Mouse (Mus musculus): ENCODE measurements at regions not wholly inside any gene's neighbourhood (a gene's known extent, or its start where the extent isn't known, plus 50 kb on each side); places are given as distances from the start of the nearest gene placed in this dataset.
"Not testable (repeated sequence)": the region's sequence is repeated elsewhere in the genome, so short reads cannot be mapped to it uniquely, and the experiment has no call there.

- Histone ChIP-seq H3K9me3 (ENCODE audit: control insufficient read depth, low read length) (no peaks in the 10 kb centered on the region), H3K4me3 (ENCODE audit: low read depth, low read length) (no peak overlapping the region), H3K36me3 (ENCODE audit: control insufficient read depth, insufficient read depth, low read length) (no peaks in the 10 kb centered on the region), H3K9ac (ENCODE audit: low read length) (no peak overlapping the region), H3K4me2 (ENCODE audit: low read length) (no peak overlapping the region), H3K27ac (ENCODE audit: low read depth) (no peak overlapping the region), H3K27me3 (replicated peaks; ENCODE audit: control insufficient read depth, insufficient read depth, low read length) (no peaks in the 10 kb centered on the region), H3K4me1 (replicated peaks; ENCODE audit: control insufficient read depth, insufficient read depth, low read length) (no peaks in the 10 kb centered on the region)
- 83% methylated on average over 2 of the region's 2 CpGs for WGBS
- ATAC-seq (replicated peaks; ENCODE audit: low FRiP score, low TSS enrichment, low read depth) (no peak), DNase-seq (ENCODE audit: low spot score) (no peak)
Measured at GRCm38 (mm10) chr15:60280378-60280777, 264.0 kb upstream of the 4933412E24Rik start.

- not testable (repeated sequence) for H3K27me3 ChIP-seq (replicated peaks; ENCODE audit: control insufficient read depth, insufficient read depth, low read length); H3K4me2 ChIP-seq (ENCODE audit: low read length); H3K9me3 ChIP-seq (ENCODE audit: control insufficient read depth, low read length); ATAC-seq (replicated peaks; ENCODE audit: low FRiP score, low TSS enrichment, low read depth); H3K27ac ChIP-seq (ENCODE audit: low read depth); H3K4me3 ChIP-seq (ENCODE audit: low read depth, low read length); DNase-seq (ENCODE audit: low spot score); H3K4me1 ChIP-seq (replicated peaks; ENCODE audit: control insufficient read depth, insufficient read depth, low read length); H3K36me3 ChIP-seq (ENCODE audit: control insufficient read depth, insufficient read depth, low read length); H3K9ac ChIP-seq (ENCODE audit: low read length)
Measured at GRCm38 (mm10) chr15:60253661-60254060, 237.2 kb upstream of the 4933412E24Rik start.

DNA sequence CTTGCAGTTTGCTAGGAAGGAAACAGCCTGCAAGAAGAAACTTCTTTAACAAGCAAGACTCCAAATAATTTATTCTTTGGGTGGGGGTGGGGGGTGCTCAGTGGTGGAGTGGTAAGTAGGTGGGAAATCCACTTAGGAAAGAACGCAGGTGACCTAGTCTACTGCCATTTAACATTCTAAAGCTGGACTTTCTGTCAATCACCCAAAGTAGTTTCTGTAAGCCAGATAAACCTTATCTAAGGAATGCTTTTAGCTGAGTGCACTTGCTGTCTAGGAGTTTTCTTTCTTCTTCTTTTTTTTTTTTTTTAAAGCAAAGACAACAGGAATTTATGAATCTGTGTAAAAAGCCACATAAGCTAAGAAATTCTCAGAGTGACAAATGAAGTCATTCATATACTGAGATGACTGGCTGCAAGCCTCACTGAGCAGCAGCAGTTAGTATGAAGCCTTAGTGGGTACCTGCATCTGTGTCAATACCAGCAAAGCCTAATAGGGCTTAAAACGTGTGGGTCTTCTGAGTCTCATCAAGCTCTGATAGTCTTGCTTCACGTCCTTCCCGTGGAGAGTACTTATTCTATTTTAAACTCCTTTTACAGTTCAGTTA lies 210.0 kb upstream of the 4933412E24Rik start:
- Histone ChIP-seq H3K4me1 (replicated peaks; ENCODE audit: control insufficient read depth, insufficient read depth, low read length) (no peaks in the 10 kb centered on the region), H3K27ac (ENCODE audit: low read depth) (no peak overlapping the region), H3K9me3 (ENCODE audit: control insufficient read depth, low read length) (no peaks in the 10 kb centered on the region), H3K4me3 (ENCODE audit: low read depth, low read length) (no peak overlapping the region), H3K9ac (ENCODE audit: low read length) (no peak overlapping the region), H3K27me3 (replicated peaks; ENCODE audit: control insufficient read depth, insufficient read depth, low read length) (no peaks in the 10 kb centered on the region), H3K4me2 (ENCODE audit: low read length) (no peak overlapping the region), H3K36me3 (ENCODE audit: control insufficient read depth, insufficient read depth, low read length) (no peaks in the 10 kb centered on the region)
- WGBS: 30% methylated on average over 4 of the region's 4 CpGs
- ATAC-seq (replicated peaks; ENCODE audit: low FRiP score, low TSS enrichment, low read depth): no peak
- no peak for DNase-seq (ENCODE audit: low spot score)

- DNase-seq (ENCODE audit: low spot score): no peak
- Histone ChIP-seq H3K4me3 (ENCODE audit: low read depth, low read length) (no peak overlapping the region), H3K36me3 (ENCODE audit: control insufficient read depth, insufficient read depth, low read length) (no peaks in the 10 kb centered on the region), H3K4me1 (replicated peaks; ENCODE audit: control insufficient read depth, insufficient read depth, low read length) (no peaks in the 10 kb centered on the region), H3K9ac (ENCODE audit: low read length) (no peak overlapping the region), H3K9me3 (ENCODE audit: control insufficient read depth, low read length) (no peaks in the 10 kb centered on the region), H3K27ac (ENCODE audit: low read depth) (no peak overlapping the region), H3K4me2 (ENCODE audit: low read length) (no peak overlapping the region), H3K27me3 (replicated peaks; ENCODE audit: control insufficient read depth, insufficient read depth, low read length) (no peaks in the 10 kb centered on the region)
- no peak for ATAC-seq (replicated peaks; ENCODE audit: low FRiP score, low TSS enrichment, low read depth)
Measured at GRCm38 (mm10) chr15:60195070-60195469, 178.7 kb upstream of the 4933412E24Rik start.

DNA sequence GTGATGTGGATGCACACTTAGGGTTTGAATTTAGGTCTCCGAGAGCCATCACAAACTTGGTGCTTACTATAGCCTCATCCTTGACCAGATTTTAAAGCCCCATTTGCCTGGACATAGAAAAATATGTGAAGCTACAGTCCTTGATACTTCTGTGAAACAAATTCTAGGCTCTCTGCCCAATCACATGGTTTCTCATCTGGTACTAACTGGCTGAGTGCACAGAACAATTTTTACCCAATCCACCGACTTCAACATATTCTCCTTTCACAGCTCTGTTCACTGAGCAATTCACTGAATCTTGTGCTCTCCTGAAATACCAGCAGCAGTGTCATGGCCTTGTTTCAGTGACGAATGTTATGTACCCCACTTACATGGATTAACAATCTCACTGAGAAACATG lies 176.7 kb upstream of the 4933412E24Rik start:
- Histone ChIP-seq H3K4me3 (ENCODE audit: low read depth, low read length) (no peak overlapping the region), H3K9me3 (ENCODE audit: control insufficient read depth, low read length) (no peaks in the 10 kb centered on the region), H3K36me3 (ENCODE audit: control insufficient read depth, insufficient read depth, low read length) (no peaks in the 10 kb centered on the region), H3K27me3 (replicated peaks; ENCODE audit: control insufficient read depth, insufficient read depth, low read length) (no peaks in the 10 kb centered on the region), H3K4me2 (ENCODE audit: low read length) (no peak overlapping the region), H3K27ac (ENCODE audit: low read depth) (no peak overlapping the region), H3K4me1 (replicated peaks; ENCODE audit: control insufficient read depth, insufficient read depth, low read length) (no peaks in the 10 kb centered on the region), H3K9ac (ENCODE audit: low read length) (no peak overlapping the region)
- 87% methylated on average over 3 of the region's 3 CpGs for WGBS
- no peak for DNase-seq (ENCODE audit: low spot score)
- ATAC-seq (replicated peaks; ENCODE audit: low FRiP score, low TSS enrichment, low read depth): no peak

- H3K27me3 ChIP-seq (replicated peaks; ENCODE audit: control insufficient read depth, insufficient read depth, low read length): no peaks in the 10 kb centered on the region
- no peaks in the 10 kb centered on the region for H3K9me3 ChIP-seq (ENCODE audit: control insufficient read depth, low read length)
- peaks cover 3% of the 10 kb centered on the region; the same call in 1 of the 2 replicates for H3K4me1 ChIP-seq (replicated peaks; ENCODE audit: control insufficient read depth, insufficient read depth, low read length)
- no peak overlapping the region for H3K9ac ChIP-seq (ENCODE audit: low read length)
- DNase-seq (ENCODE audit: low spot score): no peak
- H3K4me3 ChIP-seq (ENCODE audit: low read depth, low read length): no peak overlapping the region
- no peak overlapping the region for H3K4me2 ChIP-seq (ENCODE audit: low read length)
- no peak for ATAC-seq (replicated peaks; ENCODE audit: low FRiP score, low TSS enrichment, low read depth)
- no peaks in the 10 kb centered on the region for H3K36me3 ChIP-seq (ENCODE audit: control insufficient read depth, insufficient read depth, low read length)
- 56% methylated on average over 5 of the region's 5 CpGs for WGBS
- H3K27ac ChIP-seq (ENCODE audit: low read depth): no peak overlapping the region
Measured at GRCm38 (mm10) chr15:60187002-60187715, 170.7 kb upstream of the 4933412E24Rik start.

GRCm38 (mm10) chr15:60141554-60142070 lies 125.2 kb upstream of the 4933412E24Rik start:
- no peaks in the 10 kb centered on the region for H3K9me3 ChIP-seq (ENCODE audit: control insufficient read depth, low read length)
- H3K4me2 ChIP-seq (ENCODE audit: low read length): no peak overlapping the region
- no peak overlapping the region for H3K4me3 ChIP-seq (ENCODE audit: low read depth, low read length)
- DNase-seq (ENCODE audit: low spot score) (no peak), ATAC-seq (replicated peaks; ENCODE audit: low FRiP score, low TSS enrichment, low read depth) (no peak)
- no peaks in the 10 kb centered on the region for H3K27me3 ChIP-seq (replicated peaks; ENCODE audit: control insufficient read depth, insufficient read depth, low read length)
- no peaks in the 10 kb centered on the region for H3K4me1 ChIP-seq (replicated peaks; ENCODE audit: control insufficient read depth, insufficient read depth, low read length)
- WGBS: 82% methylated on average over 6 of the region's 6 CpGs
- no peak overlapping the region for H3K9ac ChIP-seq (ENCODE audit: low read length)
- no peak overlapping the region for H3K27ac ChIP-seq (ENCODE audit: low read depth)
- H3K36me3 ChIP-seq (ENCODE audit: control insufficient read depth, insufficient read depth, low read length): no peaks in the 10 kb centered on the region

DNA sequence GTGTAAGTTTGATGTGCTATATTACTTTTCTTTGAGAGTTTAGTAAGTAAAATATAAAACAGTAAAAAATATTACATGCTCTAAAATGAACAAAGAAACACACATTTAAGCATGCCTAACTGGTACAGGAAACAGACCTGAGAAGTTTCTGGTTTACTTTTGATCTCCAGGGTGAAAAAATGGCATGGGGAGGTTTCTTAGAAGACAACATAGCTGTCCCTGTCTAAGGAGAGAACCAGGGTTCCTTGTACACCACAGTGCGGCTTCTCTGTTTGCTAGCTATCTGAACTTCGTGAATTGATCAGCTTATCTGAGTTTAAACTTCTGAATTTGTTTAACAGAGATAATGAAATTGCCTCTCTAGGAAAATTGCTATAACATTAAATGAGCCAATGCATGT lies 120.3 kb upstream of the 4933412E24Rik start:
- 59% methylated on average over 2 of the region's 2 CpGs for WGBS
- no peak overlapping the region for H3K4me2 ChIP-seq (ENCODE audit: low read length)
- H3K4me3 ChIP-seq (ENCODE audit: low read depth, low read length): no peak overlapping the region
- ATAC-seq (replicated peaks; ENCODE audit: low FRiP score, low TSS enrichment, low read depth) (no peak), DNase-seq (ENCODE audit: low spot score) (no peak)
- H3K9me3 ChIP-seq (ENCODE audit: control insufficient read depth, low read length): no peaks in the 10 kb centered on the region
- H3K27ac ChIP-seq (ENCODE audit: low read depth): no peak overlapping the region
- no peaks in the 10 kb centered on the region for H3K36me3 ChIP-seq (ENCODE audit: control insufficient read depth, insufficient read depth, low read length)
- no peak overlapping the region for H3K9ac ChIP-seq (ENCODE audit: low read length)
- no peaks in the 10 kb centered on the region for H3K27me3 ChIP-seq (replicated peaks; ENCODE audit: control insufficient read depth, insufficient read depth, low read length)
- H3K4me1 ChIP-seq (replicated peaks; ENCODE audit: control insufficient read depth, insufficient read depth, low read length): no peaks in the 10 kb centered on the region

- Histone ChIP-seq H3K27me3 (replicated peaks; ENCODE audit: control insufficient read depth, insufficient read depth, low read length) (no peaks in the 10 kb centered on the region), H3K4me1 (replicated peaks; ENCODE audit: control insufficient read depth, insufficient read depth, low read length) (no peaks in the 10 kb centered on the region), H3K36me3 (ENCODE audit: control insufficient read depth, insufficient read depth, low read length) (no peaks in the 10 kb centered on the region), H3K9me3 (ENCODE audit: control insufficient read depth, low read length) (no peaks in the 10 kb centered on the region), H3K27ac (ENCODE audit: low read depth) (no peak overlapping the region), H3K4me3 (ENCODE audit: low read depth, low read length) (no peak overlapping the region), H3K4me2 (ENCODE audit: low read length) (no peak overlapping the region), H3K9ac (ENCODE audit: low read length) (no peak overlapping the region)
- WGBS: 16% methylated on average over 1 of the region's 1 CpGs
- ATAC-seq (replicated peaks; ENCODE audit: low FRiP score, low TSS enrichment, low read depth) (no peak), DNase-seq (ENCODE audit: low spot score) (no peak)
Measured at GRCm38 (mm10) chr15:60134515-60134914, 118.1 kb upstream of the 4933412E24Rik start.
